Mouse (Mus musculus) urinary bladder, postnatal 4 days (tissue): ENCODE results near the gene Tmem159.
A peak's percentile ranks its signal among the peaks of the same experiment; 100 is the strongest.

Experiments
- DNase-seq, 2 experiments: peaks; one replicate each; pipeline ENCODE4 v3.0.0; 2021 to 2022; ENCODE audit warnings: low spot score in 2 of 2

The Tmem159 gene

GRCm38 (mm10) chr7:120102164-120102972, at the start of gene Tmem159:
Gene Tmem159 (plus strand): TSS chr7:120102353.
- peak; percentile 89 to 94 for DNase-seq

GRCm38 (mm10) chr7:120054016-120054415, 48.1 kb upstream of the Tmem159 start:
- DNase-seq, result no peak

GRCm38 (mm10) chr7:120055479-120055878, 46.7 kb upstream of the Tmem159 start:
- no peak for DNase-seq

GRCm38 (mm10) chr7:120064045-120064444, 38.1 kb upstream of the Tmem159 start:
- DNase-seq, result no peak

- no peak for DNase-seq
Observed at GRCm38 (mm10) chr7:120068114-120068513, 34.0 kb upstream of the Tmem159 start.

GRCm38 (mm10) chr7:120069164-120069563, 33.0 kb upstream of the Tmem159 start:
- DNase-seq, result no peak

- no peak for DNase-seq
Observed at GRCm38 (mm10) chr7:120080177-120080576, 22.0 kb upstream of the Tmem159 start.

GRCm38 (mm10) chr7:120093033-120093432, 9.1 kb upstream of the Tmem159 start:
- no peak for DNase-seq

GRCm38 (mm10) chr7:120094216-120094615, 7.9 kb upstream of the Tmem159 start:
- DNase-seq, result no peak

- no peak for DNase-seq
Observed at GRCm38 (mm10) chr7:120095180-120095579, 7.0 kb upstream of the Tmem159 start, which contains the start of gene Dnah3. Gene Dnah3 (minus strand): TSS chr7:120095280.

GRCm38 (mm10) chr7:120097845-120098244, 4.3 kb upstream of the Tmem159 start:
- DNase-seq, result no peak

GRCm38 (mm10) chr7:120098403-120098802, 3.8 kb upstream of the Tmem159 start:
- DNase-seq, result peak; percentile 46 to 80

- DNase-seq, result peak in 1 of 2 experiments; percentile 41
Observed at GRCm38 (mm10) chr7:120103019-120103567, 940 bp downstream of the Tmem159 start.

GRCm38 (mm10) chr7:120104975-120105374, 2.8 kb downstream of the Tmem159 start:
- DNase-seq, result no peak

GRCm38 (mm10) chr7:120106356-120106755, 4.2 kb downstream of the Tmem159 start:
- DNase-seq, result no peak

GRCm38 (mm10) chr7:120109676-120110075, 7.5 kb downstream of the Tmem159 start:
- DNase-seq, result no peak

- no peak for DNase-seq
Observed at GRCm38 (mm10) chr7:120116976-120117375, 14.8 kb downstream of the Tmem159 start.

GRCm38 (mm10) chr7:120117529-120117928, 15.4 kb downstream of the Tmem159 start:
- DNase-seq, result no peak

GRCm38 (mm10) chr7:120123776-120124175, 21.6 kb downstream of the Tmem159 start:
- DNase-seq, result no peak

- DNase-seq, result peak; percentile 59 to 67
Observed at GRCm38 (mm10) chr7:120124844-120125243, 22.7 kb downstream of the Tmem159 start.

GRCm38 (mm10) chr7:120126976-120127685, 25.0 kb downstream of the Tmem159 start:
- DNase-seq, result no peak

GRCm38 (mm10) chr7:120127686-120128059, 25.5 kb downstream of the Tmem159 start:
- DNase-seq, result no peak

- no peak for DNase-seq
Observed at GRCm38 (mm10) chr7:120128951-120129350, 26.8 kb downstream of the Tmem159 start.
